Mouse (Mus musculus): ENCODE measurements around the gene Sema4c.
A peak's percentile ranks its signal among the peaks of the same experiment; 100 is the strongest.

The Sema4c gene

GRCm38 (mm10) chr1:36579974-36580383 lies 21.8 kb upstream of the Sema4c start:
- no peak for DNase-seq (ENCODE audit: low read depth, low spot score)

- no peak for DNase-seq (ENCODE audit: low read depth, low spot score)
These were observed 19.0 kb upstream of the Sema4c start for GRCm38 (mm10) chr1:36576991-36577675.

GRCm38 (mm10) chr1:36575347-36575746 lies 17.2 kb upstream of the Sema4c start:
- DNase-seq (ENCODE audit: low read depth, low spot score), result no peak

- DNase-seq (ENCODE audit: low read depth, low spot score), result no peak
These were observed 16.2 kb upstream of the Sema4c start for GRCm38 (mm10) chr1:36574196-36574955.

GRCm38 (mm10) chr1:36573524-36573923 lies 15.4 kb upstream of the Sema4c start:
- DNase-seq (ENCODE audit: low read depth, low spot score), result no peak

GRCm38 (mm10) chr1:36572709-36573108 lies 14.6 kb upstream of the Sema4c start:
- DNase-seq (ENCODE audit: low read depth, low spot score), result no peak

- DNase-seq (ENCODE audit: low read depth, low spot score), result no peak
These were observed 14.1 kb upstream of the Sema4c start for GRCm38 (mm10) chr1:36572140-36572700.

GRCm38 (mm10) chr1:36571627-36572026 lies 13.5 kb upstream of the Sema4c start:
- DNase-seq (ENCODE audit: low read depth, low spot score), result no peak

GRCm38 (mm10) chr1:36570320-36570719 lies 12.2 kb upstream of the Sema4c start:
- no peak for DNase-seq (ENCODE audit: low read depth, low spot score)

- DNase-seq (ENCODE audit: low read depth, low spot score), result no peak
These were observed 11.6 kb upstream of the Sema4c start for GRCm38 (mm10) chr1:36569694-36570276.

GRCm38 (mm10) chr1:36568776-36569175 lies 10.6 kb upstream of the Sema4c start:
- no peak for DNase-seq (ENCODE audit: low read depth, low spot score)

- DNase-seq (ENCODE audit: low read depth, low spot score), result no peak
These were observed 9.9 kb upstream of the Sema4c start for GRCm38 (mm10) chr1:36567818-36568603.

GRCm38 (mm10) chr1:36566425-36566824 lies 8.3 kb upstream of the Sema4c start:
- no peak for DNase-seq (ENCODE audit: low read depth, low spot score)

GRCm38 (mm10) chr1:36564101-36564500 lies 6.0 kb upstream of the Sema4c start:
- no peak for DNase-seq (ENCODE audit: low read depth, low spot score)

- DNase-seq (ENCODE audit: low read depth, low spot score), result no peak
These were observed 5.5 kb upstream of the Sema4c start for GRCm38 (mm10) chr1:36563632-36564031.

- no peak for DNase-seq (ENCODE audit: low read depth, low spot score)
These were observed 5.0 kb upstream of the Sema4c start for GRCm38 (mm10) chr1:36563197-36563596.

GRCm38 (mm10) chr1:36562388-36562787 lies 4.2 kb upstream of the Sema4c start:
- no peak for DNase-seq (ENCODE audit: low read depth, low spot score)

- no peak for DNase-seq (ENCODE audit: low read depth, low spot score)
These were observed 2.8 kb upstream of the Sema4c start for GRCm38 (mm10) chr1:36560903-36561302.

GRCm38 (mm10) chr1:36559888-36560287 lies 1.7 kb upstream of the Sema4c start:
- peak; percentile 18 for DNase-seq (ENCODE audit: low read depth, low spot score)

- DNase-seq (ENCODE audit: low read depth, low spot score), result no peak
These were observed 1.1 kb upstream of the Sema4c start for GRCm38 (mm10) chr1:36559256-36559655.

- no peak for DNase-seq (ENCODE audit: low read depth, low spot score)
These were observed 615 bp downstream of the Sema4c start for GRCm38 (mm10) chr1:36557457-36558011.
